Mouse (Mus musculus) ES-E14 (cell line): ENCODE results near the gene Lmtk2.

Source experiments
- CHD2 ChIP-seq: IDR thresholded peaks from 2 replicates; pipeline ENCODE4 v1.6.1; 2014; ENCODE audit warnings: mild to moderate bottlenecking, low read depth, low read length, inconsistent platforms
- HCFC1 ChIP-seq: IDR thresholded peaks from 2 replicates; pipeline ENCODE4 v1.6.1; 2012; ENCODE audit warnings: low read length, inconsistent platforms, borderline replicate concordance; ENCODE audit not compliant: insufficient read depth
- MAFK ChIP-seq: IDR thresholded peaks from 2 replicates; pipeline ENCODE4 v1.6.1; 2014; ENCODE audit warnings: mild to moderate bottlenecking, low read depth, low read length, inconsistent platforms; ENCODE audit not compliant: insufficient read depth
- ZC3H11A ChIP-seq: IDR thresholded peaks from 2 replicates; pipeline ENCODE4 v1.6.1; 2012; ENCODE audit warnings: low read depth, mild to moderate bottlenecking, inconsistent platforms, low read length, borderline replicate concordance
- ZNF384 ChIP-seq: IDR thresholded peaks from 2 replicates; pipeline ENCODE4 v1.6.1; 2012; ENCODE audit warnings: low read depth, low read length, inconsistent platforms

DNA sequence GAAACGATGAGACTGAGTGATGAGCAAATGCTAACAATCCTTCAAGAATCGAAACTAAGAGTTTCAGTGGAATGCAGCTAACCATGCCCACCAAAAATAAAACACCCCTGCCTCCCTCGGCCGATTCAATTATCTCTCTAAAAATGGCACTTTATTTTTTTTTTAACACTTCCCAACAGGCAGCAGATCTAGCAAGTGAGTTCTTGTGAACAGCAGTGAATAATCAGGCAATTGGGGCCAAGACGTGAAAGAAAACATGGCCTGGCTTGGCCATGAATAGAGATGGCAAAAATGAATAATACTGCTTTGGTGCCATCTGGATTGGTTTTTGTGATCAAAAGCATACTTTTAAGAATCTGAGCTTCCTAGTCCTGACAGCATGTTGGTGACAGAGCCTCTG, 18.2 kb upstream of the Lmtk2 start:
- TF ChIP-seq ZC3H11A: no peak
- no peak for TF ChIP-seq CHD2
- TF ChIP-seq ZNF384: no peak
- no peak for TF ChIP-seq MAFK
- TF ChIP-seq HCFC1: no peak
